ENCODE assay signal across 9 mouse cellular contexts in genomic region chr8:10574096-10574495, GRCm38 (mm10).
DNase-seq lines count a peak whose midpoint lies in the region; TF ChIP-seq lines count a peak whose summit lies in the region.
"Had no signal": no experiment of that assay in that cellular context is flagged by ENCODE, and none has a peak within 500 bp of the region (broad histone marks: within the 10 kb centered on the region; RNA-seq: fewer than 3 reads in every experiment).

No protein-coding gene starts in this region.

- H3K36me3 ChIP-seq in E14TG2a.4 (ENCODE audit: insufficient read depth, low read length): no peaks in the 10 kb centered on the region
- H3K36me3 ChIP-seq: limb, embryonic 12.5 days had no signal

- H3K9me3 ChIP-seq in E14TG2a.4 (ENCODE audit: low read length): no peaks in the 10 kb centered on the region
- H3K9me3 ChIP-seq: limb, embryonic 12.5 days had no signal

- DNase-seq in 3134 (ENCODE audit: extremely low read depth, insufficient read length, low spot score): peak; percentile 35
- DNase-seq in c-Kit-positive CD71-negative TER-119-negative erythroid progenitor cells, embryonic 14.5 days (ENCODE audit: low read depth): peak; percentile 48
- DNase-seq in frontal cortex, postnatal 25 days (ENCODE audit: low spot score in 2 of 2): peak; percentile 65 to 71
- peak; percentile 78 to 88 for DNase-seq in layer of hippocampus, adult 2 months (ENCODE audit: low spot score in 2 of 2)
- DNase-seq in lung, postnatal 10 days: peak; percentile 90
- peak; percentile 67 for DNase-seq in skeletal muscle tissue, adult 2 months (ENCODE audit: low read depth, low spot score)
- peak; percentile 51 for DNase-seq in yolk sac, embryonic 10.5 days (ENCODE audit: low spot score)

- no peak overlapping the region for H3K4me3 ChIP-seq in E14TG2a.4 (replicated peaks; ENCODE audit: low read length)
- H3K4me3 ChIP-seq in layer of hippocampus, adult 2 months: no peak overlapping the region
- H3K4me3 ChIP-seq: limb, embryonic 12.5 days had no signal

- no peaks in the 10 kb centered on the region for H3K4me1 ChIP-seq in E14TG2a.4 (replicated peaks; ENCODE audit: low read depth, low read length)
- H3K4me1 ChIP-seq: limb, embryonic 12.5 days had no signal

- TF ChIP-seq CTCF in E14TG2a.4 (conservative IDR thresholded peaks at IDR 0.05; ENCODE audit: low read length): peak; percentile 95
- TF ChIP-seq CTCF in layer of hippocampus, adult 2 months (conservative IDR thresholded peaks at IDR 0.05): peak; percentile 97

- H3K27me3 ChIP-seq in E14TG2a.4 (ENCODE audit: insufficient read depth, low read length): no peaks in the 10 kb centered on the region
- H3K27me3 ChIP-seq: limb, embryonic 12.5 days had no signal

- H3K27ac ChIP-seq in layer of hippocampus, adult 2 months: no peak overlapping the region
- H3K27ac ChIP-seq: limb, embryonic 12.5 days had no signal

Comparison
In these comparisons a context has a peak if more than half of its experiments do, and no peak if none do; other contexts are left out.
1. DNase-seq: peak in every context shown above with its lines; median percentile 90 in lung, postnatal 10 days; 83 in layer of hippocampus, adult 2 months; 68 in frontal cortex, postnatal 25 days; 67 in skeletal muscle tissue, adult 2 months; 51 in yolk sac, embryonic 10.5 days; 48 in c-Kit-positive CD71-negative TER-119-negative erythroid progenitor cells, embryonic 14.5 days; 35 in 3134.